Comparison of ENCODE assay signal across 9 mouse cellular contexts in genomic region chr9:110673107-110673752, GRCm38 (mm10). TPM values are rescaled to one million over a fixed set of nuclear protein-coding genes. Genes with fewer than 3 reads are reported as not detected.
DNase-seq lines count a peak whose midpoint lies in the region; ATAC-seq and TF ChIP-seq lines count a peak whose summit lies in the region.
"Had no signal": no experiment of that assay in that cellular context is flagged by ENCODE, and none has a peak within 500 bp of the region (broad histone marks: within the 10 kb centered on the region; RNA-seq: fewer than 3 reads in every experiment).

No protein-coding gene starts in this region.

- no peak for ATAC-seq in intestine, embryonic 16.5 days
- no peak for ATAC-seq in intestine, embryonic 15.5 days
- ATAC-seq in heart, postnatal 0 days (ENCODE audit: insufficient read depth, low read depth) = peak; percentile 43

- TF ChIP-seq POLR2A in testis, adult 2 months (IDR thresholded peaks at IDR 0.05; ENCODE audit: control insufficient read depth, low read depth, low read length) = no peak

- no peaks in the 10 kb centered on the region for H3K9me3 ChIP-seq in intestine, embryonic 16.5 days (ENCODE audit: control insufficient read depth, low read length)
- H3K9me3 ChIP-seq in intestine, embryonic 15.5 days = no peaks in the 10 kb centered on the region
- no peaks in the 10 kb centered on the region for H3K9me3 ChIP-seq in heart, postnatal 0 days (replicated peaks; ENCODE audit: control insufficient read depth, low read length)
- H3K9me3 ChIP-seq: G1E had no signal

- TF ChIP-seq EP300 in heart, postnatal 0 days (IDR thresholded peaks at IDR 0.05; ENCODE audit: low read depth) = no peak; the same call in 1 of the 2 replicates

- no peaks in the 10 kb centered on the region for H3K36me3 ChIP-seq in intestine, embryonic 16.5 days (ENCODE audit: control insufficient read depth, insufficient read depth, low read length)
- no peaks in the 10 kb centered on the region for H3K36me3 ChIP-seq in intestine, embryonic 15.5 days
- no peaks in the 10 kb centered on the region for H3K36me3 ChIP-seq in testis, adult 2 months (ENCODE audit: control insufficient read depth, insufficient read depth, low read length)
- H3K36me3 ChIP-seq in heart, postnatal 0 days (replicated peaks; ENCODE audit: control insufficient read depth, insufficient read depth, low read length) = no peaks in the 10 kb centered on the region

- no peak for TF ChIP-seq CTCF in testis, adult 2 months (IDR thresholded peaks at IDR 0.05; ENCODE audit: control insufficient read depth, insufficient read depth, insufficient replicate concordance, low read depth, low read length)
- TF ChIP-seq CTCF in heart, postnatal 0 days (IDR thresholded peaks at IDR 0.05; ENCODE audit: low read depth) = no peak

- DNase-seq in testis, postnatal 10 days (ENCODE audit: low spot score) = no peak
- DNase-seq in heart, postnatal 0 days (ENCODE audit: low spot score) = peak; percentile 58
- no peak for DNase-seq in spleen, postnatal 14 days (ENCODE audit: low spot score in 2 of 2)
- no peak for DNase-seq in gastrocnemius, postnatal 25 days
- no peak for DNase-seq in layer of hippocampus, postnatal 10 days (ENCODE audit: low spot score in 2 of 2)

- 0 out of 2 replicates have a peak overlapping the region, but pooled peaks have one; percentile 19 for H3K9ac ChIP-seq in intestine, embryonic 16.5 days (ENCODE audit: low read depth, low read length)
- H3K9ac ChIP-seq in intestine, embryonic 15.5 days = no peak overlapping the region
- no peak overlapping the region for H3K9ac ChIP-seq in heart, postnatal 0 days (replicated peaks; ENCODE audit: low read depth, low read length)

- 0 out of 2 replicates have a peak overlapping the region, but pooled peaks have one; percentile 6 for H3K27ac ChIP-seq in intestine, embryonic 16.5 days (ENCODE audit: low read length)
- H3K27ac ChIP-seq in intestine, embryonic 15.5 days = no peak overlapping the region
- H3K27ac ChIP-seq in testis, adult 2 months (ENCODE audit: control insufficient read depth, insufficient read depth, low read depth, low read length) = peak overlapping the region; percentile 77
- peak overlapping the region; percentile 74 for H3K27ac ChIP-seq in heart, postnatal 0 days (ENCODE audit: low read depth)

- H3K4me3 ChIP-seq in intestine, embryonic 16.5 days (ENCODE audit: low read length) = no peak overlapping the region
- no peak overlapping the region for H3K4me3 ChIP-seq in intestine, embryonic 15.5 days (replicated peaks)
- no peak overlapping the region for H3K4me3 ChIP-seq in testis, adult 2 months (ENCODE audit: control insufficient read depth, low read depth, low read length)
- H3K4me3 ChIP-seq in heart, postnatal 0 days (ENCODE audit: low read depth, low read length) = no peak overlapping the region

- no peaks in the 10 kb centered on the region for H3K27me3 ChIP-seq in intestine, embryonic 16.5 days (replicated peaks; ENCODE audit: control insufficient read depth, insufficient read depth, low read length)
- H3K27me3 ChIP-seq in intestine, embryonic 15.5 days (replicated peaks) = no peaks in the 10 kb centered on the region
- H3K27me3 ChIP-seq in testis, adult 2 months (ENCODE audit: control insufficient read depth, insufficient read depth, low read length) = no peaks in the 10 kb centered on the region
- H3K27me3 ChIP-seq in heart, postnatal 0 days (ENCODE audit: control insufficient read depth, insufficient read depth, low read length) = no peaks in the 10 kb centered on the region

- WGBS in intestine, embryonic 16.5 days = 61% methylated on average over 10 of the region's 10 CpGs
- WGBS in intestine, embryonic 15.5 days = 66% methylated on average over 10 of the region's 10 CpGs
- 43% methylated on average over 10 of the region's 10 CpGs for WGBS in heart, postnatal 0 days

- peaks cover 60% of the 10 kb centered on the region for H3K4me1 ChIP-seq in intestine, embryonic 16.5 days (ENCODE audit: control insufficient read depth, insufficient read depth, low read length)
- peaks cover 17% of the 10 kb centered on the region for H3K4me1 ChIP-seq in intestine, embryonic 15.5 days (replicated peaks)
- peaks cover 2% of the 10 kb centered on the region for H3K4me1 ChIP-seq in testis, adult 2 months (ENCODE audit: control insufficient read depth, insufficient read depth, low read length)
- H3K4me1 ChIP-seq in heart, postnatal 0 days (ENCODE audit: control insufficient read depth, insufficient read depth) = peaks cover 80% of the 10 kb centered on the region

- H3K4me2 ChIP-seq in intestine, embryonic 16.5 days (ENCODE audit: low read depth, low read length) = no peak overlapping the region
- no peak overlapping the region for H3K4me2 ChIP-seq in intestine, embryonic 15.5 days (replicated peaks)
- H3K4me2 ChIP-seq in heart, postnatal 0 days (ENCODE audit: low read depth, low read length) = 0 out of 2 replicates have a peak overlapping the region, but pooled peaks have one; percentile 14

RNA-seq across cellular contexts. Expression of gene Ccdc12, which starts 16.9 kb away (rescaled TPM):
- polyA plus RNA-seq in intestine, embryonic 16.5 days (2015; fragmentation: Nextera tagmentation; extraction: Ambion mirVana) = 168 and 188 TPM in 2 replicates
- polyA plus RNA-seq in intestine, embryonic 15.5 days (2015; fragmentation: Nextera tagmentation; extraction: Ambion mirVana) = 162 and 166 TPM in 2 replicates
- polyA plus RNA-seq in testis, adult 2 months (2012; rRNA removed) = 76.5 and 78.9 TPM in 2 replicates
- total RNA-seq in heart, postnatal 0 days (2014; rRNA removed; ENCODE audit: low replicate concordance) = 52.9 and 95.9 TPM in 2 replicates
- 134 and 143 TPM in 2 replicates for polyA plus RNA-seq in heart, postnatal 0 days (2015; fragmentation: Nextera tagmentation; extraction: Ambion mirVana)
- 10 to 100 TPM; 46.9 to 47.1 TPM for total RNA-seq in gastrocnemius, postnatal 25 days (2021)
- total RNA-seq in layer of hippocampus, postnatal 10 days (2021) = 10 to 100 TPM; 46.7 to 49.7 TPM

RNA-seq across cellular contexts. Expression of gene Nbeal2, which starts 19.3 kb away (rescaled TPM):
- polyA plus RNA-seq in intestine, embryonic 16.5 days (2015; fragmentation: Nextera tagmentation; extraction: Ambion mirVana) = 4.0 and 4.2 TPM in 2 replicates
- 3.6 and 4.9 TPM in 2 replicates for polyA plus RNA-seq in intestine, embryonic 15.5 days (2015; fragmentation: Nextera tagmentation; extraction: Ambion mirVana)
- polyA plus RNA-seq in testis, adult 2 months (2012; rRNA removed) = 5.4 and 6.1 TPM in 2 replicates
- total RNA-seq in heart, postnatal 0 days (2014; rRNA removed; ENCODE audit: low replicate concordance) = 11.5 and 12.9 TPM in 2 replicates
- 1.2 and 1.6 TPM in 2 replicates for polyA plus RNA-seq in heart, postnatal 0 days (2015; fragmentation: Nextera tagmentation; extraction: Ambion mirVana)
- 1 to 10 TPM; 2.9 to 3.2 TPM for total RNA-seq in gastrocnemius, postnatal 25 days (2021)
- total RNA-seq in layer of hippocampus, postnatal 10 days (2021) = 1 to 10 TPM; 9.1 to 9.8 TPM

RNA-seq across cellular contexts. Expression of gene Nradd, which starts 49.0 kb away (rescaled TPM):
- polyA plus RNA-seq in intestine, embryonic 16.5 days (2015; fragmentation: Nextera tagmentation; extraction: Ambion mirVana) = 25.7 and 28.4 TPM in 2 replicates
- polyA plus RNA-seq in intestine, embryonic 15.5 days (2015; fragmentation: Nextera tagmentation; extraction: Ambion mirVana) = 27.0 and 29.0 TPM in 2 replicates
- 12.2 and 13.2 TPM in 2 replicates for polyA plus RNA-seq in testis, adult 2 months (2012; rRNA removed)
- total RNA-seq in heart, postnatal 0 days (2014; rRNA removed; ENCODE audit: low replicate concordance) = 7.9 and 22.8 TPM in 2 replicates
- polyA plus RNA-seq in heart, postnatal 0 days (2015; fragmentation: Nextera tagmentation; extraction: Ambion mirVana) = 10.4 and 11.5 TPM in 2 replicates
- under 1 TPM; 0.80 to 0.87 TPM for total RNA-seq in gastrocnemius, postnatal 25 days (2021)
- total RNA-seq in layer of hippocampus, postnatal 10 days (2021) = 1 to 10 TPM; 2.1 to 2.6 TPM
